Mouse (Mus musculus): ENCODE data around the gene Cbfb. TPM values are rescaled to one million over a fixed set of nuclear protein-coding genes. Genes with fewer than 3 reads are reported as not detected.
A peak's percentile ranks its signal among the peaks of the same experiment; 100 is the strongest.

Cbfb gene
- total and polyA plus RNA-seq, 2 experiments, result 2.8 to 15.7 TPM

GRCm38 (mm10) chr8:105235206-105235605 lies 64.7 kb downstream of the Cbfb start:
- Histone ChIP-seq H3K4me3 (ENCODE audit: insufficient read depth, low read depth, low read length) (no peak overlapping the region), H3K79me2 (ENCODE audit: control insufficient read depth, insufficient read depth, low read length) (peaks cover 13% of the 10 kb centered on the region; the same call in 1 of the 2 replicates), H3K36me3 (ENCODE audit: control insufficient read depth, insufficient read depth, low read length) (peaks cover 82% of the 10 kb centered on the region), H3K4me1 (ENCODE audit: control insufficient read depth, insufficient read depth, low read length) (peaks cover 8% of the 10 kb centered on the region), H3K27ac (replicated peaks; ENCODE audit: insufficient read depth, low read depth, low read length) (no peak overlapping the region), H3K27me3 (ENCODE audit: control insufficient read depth, insufficient read depth, low read length) (no peaks in the 10 kb centered on the region), H3K9ac (ENCODE audit: low read depth, low read length) (no peak overlapping the region)
- DNase-seq (ENCODE audit: extremely low read depth, low read depth, low spot score), result peak; percentile 41
- TF ChIP-seq POLR2A (IDR thresholded peaks at IDR 0.05; ENCODE audit: extremely low read depth, insufficient read depth, low read length) (no peak), CTCF (IDR thresholded peaks at IDR 0.05; ENCODE audit: low read depth, low read length) (no peak)
- WGBS, result 13% methylated on average over 1 of the region's 1 CpGs

- Histone ChIP-seq H3K4me3 (ENCODE audit: insufficient read depth, low read depth, low read length) (no peak overlapping the region), H3K4me1 (ENCODE audit: control insufficient read depth, insufficient read depth, low read length) (no peaks in the 10 kb centered on the region; the same call in 1 of the 2 replicates), H3K27ac (replicated peaks; ENCODE audit: insufficient read depth, low read depth, low read length) (no peak overlapping the region), H3K36me3 (ENCODE audit: control insufficient read depth, insufficient read depth, low read length) (peaks cover 84% of the 10 kb centered on the region), H3K27me3 (ENCODE audit: control insufficient read depth, insufficient read depth, low read length) (no peaks in the 10 kb centered on the region), H3K9ac (ENCODE audit: low read depth, low read length) (no peak overlapping the region), H3K79me2 (ENCODE audit: control insufficient read depth, insufficient read depth, low read length) (peaks cover 3% of the 10 kb centered on the region; the same call in 1 of the 2 replicates)
- 81% methylated on average over 14 of the region's 14 CpGs for WGBS
- TF ChIP-seq POLR2A (IDR thresholded peaks at IDR 0.05; ENCODE audit: extremely low read depth, insufficient read depth, low read length) (no peak), CTCF (IDR thresholded peaks at IDR 0.05; ENCODE audit: low read depth, low read length) (no peak)
- DNase-seq (ENCODE audit: extremely low read depth, low read depth, low spot score), result no peak
Observed at GRCm38 (mm10) chr8:105237442-105238142, 67.1 kb downstream of the Cbfb start.

GRCm38 (mm10) chr8:105241016-105241415 lies 70.5 kb downstream of the Cbfb start:
- no peak overlapping the region for H3K9ac ChIP-seq (ENCODE audit: low read depth, low read length)
- 98% methylated on average over 7 of the region's 7 CpGs for WGBS
- no peak overlapping the region for H3K27ac ChIP-seq (replicated peaks; ENCODE audit: insufficient read depth, low read depth, low read length)
- H3K36me3 ChIP-seq (ENCODE audit: control insufficient read depth, insufficient read depth, low read length), result peaks cover 75% of the 10 kb centered on the region
- no peak for DNase-seq (ENCODE audit: extremely low read depth, low read depth, low spot score)
- TF ChIP-seq POLR2A (IDR thresholded peaks at IDR 0.05; ENCODE audit: extremely low read depth, insufficient read depth, low read length) (no peak), CTCF (IDR thresholded peaks at IDR 0.05; ENCODE audit: low read depth, low read length) (no peak)
- H3K4me1 ChIP-seq (ENCODE audit: control insufficient read depth, insufficient read depth, low read length), result no peaks in the 10 kb centered on the region
- no peaks in the 10 kb centered on the region; the same call in 1 of the 2 replicates for H3K79me2 ChIP-seq (ENCODE audit: control insufficient read depth, insufficient read depth, low read length)
- no peaks in the 10 kb centered on the region for H3K27me3 ChIP-seq (ENCODE audit: control insufficient read depth, insufficient read depth, low read length)
- no peak overlapping the region for H3K4me3 ChIP-seq (ENCODE audit: insufficient read depth, low read depth, low read length)

GRCm38 (mm10) chr8:105251954-105252353 lies 81.5 kb downstream of the Cbfb start:
- TF ChIP-seq CTCF (IDR thresholded peaks at IDR 0.05; ENCODE audit: low read depth, low read length) (no peak), POLR2A (IDR thresholded peaks at IDR 0.05; ENCODE audit: extremely low read depth, insufficient read depth, low read length) (no peak)
- WGBS, result 85% methylated on average over 6 of the region's 6 CpGs
- H3K9ac ChIP-seq (ENCODE audit: low read depth, low read length), result no peak overlapping the region
- H3K4me3 ChIP-seq (ENCODE audit: insufficient read depth, low read depth, low read length), result no peak overlapping the region
- DNase-seq (ENCODE audit: extremely low read depth, low read depth, low spot score), result no peak
- H3K79me2 ChIP-seq (ENCODE audit: control insufficient read depth, insufficient read depth, low read length), result no peaks in the 10 kb centered on the region
- H3K36me3 ChIP-seq (ENCODE audit: control insufficient read depth, insufficient read depth, low read length), result peaks cover 56% of the 10 kb centered on the region
- H3K27me3 ChIP-seq (ENCODE audit: control insufficient read depth, insufficient read depth, low read length), result no peaks in the 10 kb centered on the region
- H3K4me1 ChIP-seq (ENCODE audit: control insufficient read depth, insufficient read depth, low read length), result peaks cover 3% of the 10 kb centered on the region; the same call in 1 of the 2 replicates
- H3K27ac ChIP-seq (replicated peaks; ENCODE audit: insufficient read depth, low read depth, low read length), result no peak overlapping the region

- Histone ChIP-seq H3K27ac (replicated peaks; ENCODE audit: insufficient read depth, low read depth, low read length) (no peak overlapping the region), H3K4me3 (ENCODE audit: insufficient read depth, low read depth, low read length) (no peak overlapping the region), H3K79me2 (ENCODE audit: control insufficient read depth, insufficient read depth, low read length) (no peaks in the 10 kb centered on the region), H3K36me3 (ENCODE audit: control insufficient read depth, insufficient read depth, low read length) (peaks cover 47% of the 10 kb centered on the region), H3K4me1 (ENCODE audit: control insufficient read depth, insufficient read depth, low read length) (peaks cover 3% of the 10 kb centered on the region; the same call in 1 of the 2 replicates), H3K9ac (ENCODE audit: low read depth, low read length) (no peak overlapping the region), H3K27me3 (ENCODE audit: control insufficient read depth, insufficient read depth, low read length) (no peaks in the 10 kb centered on the region)
- 83% methylated on average over 10 of the region's 10 CpGs for WGBS
- no peak for DNase-seq (ENCODE audit: extremely low read depth, low read depth, low spot score)
- TF ChIP-seq POLR2A (IDR thresholded peaks at IDR 0.05; ENCODE audit: extremely low read depth, insufficient read depth, low read length) (no peak), CTCF (IDR thresholded peaks at IDR 0.05; ENCODE audit: low read depth, low read length) (no peak)
Observed at GRCm38 (mm10) chr8:105252680-105253537, 82.4 kb downstream of the Cbfb start.

Measured in liver, adult 2 months (tissue).